Mouse (Mus musculus): ENCODE measurements around the gene Ep400. TPM values are rescaled to one million over a fixed set of nuclear protein-coding genes. Genes with fewer than 3 reads are reported as not detected.

Ep400 gene
- polyA plus RNA-seq, 1 experiment from 2014 or later: 69.1 TPM

DNA sequence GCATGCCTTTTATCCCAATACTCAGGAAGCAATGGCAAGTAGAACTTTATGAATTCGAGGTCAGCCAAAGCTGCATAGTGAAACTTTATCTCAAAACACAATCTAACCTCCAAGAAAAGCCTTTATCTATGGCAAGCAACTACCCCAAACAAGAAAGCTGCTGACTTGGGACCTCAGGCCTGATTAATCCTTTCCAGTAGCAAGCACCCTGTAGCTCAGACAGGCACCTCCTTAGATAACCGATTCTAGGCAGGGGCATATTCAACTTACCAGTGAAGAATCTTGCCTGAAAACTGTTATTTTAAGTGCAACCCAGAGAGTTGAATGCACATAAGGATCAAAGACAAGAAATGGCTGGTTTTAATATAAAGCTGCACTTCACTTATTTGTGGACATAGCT is 59.1 kb downstream of the Ep400 start:
- H3K27me3 ChIP-seq (replicated peaks; ENCODE audit: control insufficient read depth, insufficient read depth, low read length): no peaks in the 10 kb centered on the region
- 91% methylated on average over 2 of the region's 2 CpGs for WGBS
- no peak overlapping the region for H3K9ac ChIP-seq (replicated peaks; ENCODE audit: low read depth, low read length)
- no peak overlapping the region for H3K4me3 ChIP-seq (replicated peaks; ENCODE audit: low read length)
- no peaks in the 10 kb centered on the region for H3K9me3 ChIP-seq (ENCODE audit: control insufficient read depth, low read length)
- no peak overlapping the region for H3K4me2 ChIP-seq (ENCODE audit: low read length)
- H3K36me3 ChIP-seq (ENCODE audit: control insufficient read depth, insufficient read depth): peaks cover 26% of the 10 kb centered on the region
- no peaks in the 10 kb centered on the region for H3K4me1 ChIP-seq (replicated peaks; ENCODE audit: control insufficient read depth, insufficient read depth, low read length)
- no peak overlapping the region for H3K27ac ChIP-seq (ENCODE audit: low read length)
- no peak for ATAC-seq

GRCm38 (mm10) chr5:110709256-110709655 is 61.3 kb downstream of the Ep400 start:
- Histone ChIP-seq H3K27me3 (replicated peaks; ENCODE audit: control insufficient read depth, insufficient read depth, low read length) (no peaks in the 10 kb centered on the region), H3K9me3 (ENCODE audit: control insufficient read depth, low read length) (no peaks in the 10 kb centered on the region), H3K27ac (ENCODE audit: low read length) (no peak overlapping the region), H3K4me1 (replicated peaks; ENCODE audit: control insufficient read depth, insufficient read depth, low read length) (no peaks in the 10 kb centered on the region), H3K4me2 (ENCODE audit: low read length) (no peak overlapping the region), H3K36me3 (ENCODE audit: control insufficient read depth, insufficient read depth) (peaks cover 42% of the 10 kb centered on the region), H3K4me3 (replicated peaks; ENCODE audit: low read length) (no peak overlapping the region), H3K9ac (replicated peaks; ENCODE audit: low read depth, low read length) (no peak overlapping the region)
- WGBS: 88% methylated on average over 4 of the region's 4 CpGs
- ATAC-seq: no peak

- Histone ChIP-seq H3K27ac (ENCODE audit: low read length) (no peak overlapping the region), H3K36me3 (ENCODE audit: control insufficient read depth, insufficient read depth) (peaks cover 59% of the 10 kb centered on the region), H3K9ac (replicated peaks; ENCODE audit: low read depth, low read length) (no peak overlapping the region), H3K4me2 (ENCODE audit: low read length) (no peak overlapping the region), H3K27me3 (replicated peaks; ENCODE audit: control insufficient read depth, insufficient read depth, low read length) (no peaks in the 10 kb centered on the region), H3K9me3 (ENCODE audit: control insufficient read depth, low read length) (no peaks in the 10 kb centered on the region), H3K4me3 (replicated peaks; ENCODE audit: low read length) (no peak overlapping the region), H3K4me1 (replicated peaks; ENCODE audit: control insufficient read depth, insufficient read depth, low read length) (no peaks in the 10 kb centered on the region)
- ATAC-seq: no peak
- 93% methylated on average over 1 of the region's 1 CpGs for WGBS
These were observed 66.5 kb downstream of the Ep400 start for GRCm38 (mm10) chr5:110704004-110704403.

GRCm38 (mm10) chr5:110698617-110699016 is 71.9 kb downstream of the Ep400 start:
- no peak overlapping the region for H3K27ac ChIP-seq (ENCODE audit: low read length)
- ATAC-seq: no peak
- H3K4me2 ChIP-seq (ENCODE audit: low read length): no peak overlapping the region
- no peak overlapping the region for H3K4me3 ChIP-seq (replicated peaks; ENCODE audit: low read length)
- no peaks in the 10 kb centered on the region for H3K9me3 ChIP-seq (ENCODE audit: control insufficient read depth, low read length)
- 93% methylated on average over 4 of the region's 4 CpGs for WGBS
- H3K36me3 ChIP-seq (ENCODE audit: control insufficient read depth, insufficient read depth): peaks cover 43% of the 10 kb centered on the region
- H3K4me1 ChIP-seq (replicated peaks; ENCODE audit: control insufficient read depth, insufficient read depth, low read length): no peaks in the 10 kb centered on the region
- H3K9ac ChIP-seq (replicated peaks; ENCODE audit: low read depth, low read length): no peak overlapping the region
- H3K27me3 ChIP-seq (replicated peaks; ENCODE audit: control insufficient read depth, insufficient read depth, low read length): no peaks in the 10 kb centered on the region

DNA sequence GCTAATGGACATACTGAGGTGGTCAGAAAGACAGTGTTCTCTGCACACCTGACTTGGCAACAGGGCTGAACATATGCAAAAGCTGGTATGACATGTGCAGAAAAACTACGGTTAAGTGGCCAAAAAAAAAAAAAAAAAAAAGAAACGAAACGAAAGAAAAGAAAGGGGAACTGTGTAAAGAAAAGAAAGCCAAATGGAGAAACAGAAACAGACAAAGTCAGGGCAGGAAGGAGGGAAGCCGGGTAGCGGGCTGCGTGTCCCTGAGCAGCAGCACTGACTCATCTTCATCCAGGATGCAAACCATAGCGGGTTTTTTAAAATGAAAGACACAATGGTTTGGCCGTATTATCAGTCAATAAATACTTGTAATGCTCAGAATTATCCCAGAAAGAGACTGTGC is 88.5 kb downstream of the Ep400 start:
- 82% methylated on average over 8 of the region's 8 CpGs for WGBS
- ATAC-seq: no peak
- no peak overlapping the region for H3K4me3 ChIP-seq (replicated peaks; ENCODE audit: low read length)
- H3K27ac ChIP-seq (ENCODE audit: low read length): no peak overlapping the region
- no peak overlapping the region for H3K4me2 ChIP-seq (ENCODE audit: low read length)
- no peaks in the 10 kb centered on the region for H3K4me1 ChIP-seq (replicated peaks; ENCODE audit: control insufficient read depth, insufficient read depth, low read length)
- H3K9ac ChIP-seq (replicated peaks; ENCODE audit: low read depth, low read length): no peak overlapping the region
- H3K9me3 ChIP-seq (ENCODE audit: control insufficient read depth, low read length): no peaks in the 10 kb centered on the region
- H3K27me3 ChIP-seq (replicated peaks; ENCODE audit: control insufficient read depth, insufficient read depth, low read length): no peaks in the 10 kb centered on the region
- peaks cover 54% of the 10 kb centered on the region for H3K36me3 ChIP-seq (ENCODE audit: control insufficient read depth, insufficient read depth)

- Histone ChIP-seq H3K4me2 (ENCODE audit: low read length) (no peak overlapping the region), H3K9ac (replicated peaks; ENCODE audit: low read depth, low read length) (no peak overlapping the region), H3K4me1 (replicated peaks; ENCODE audit: control insufficient read depth, insufficient read depth, low read length) (no peaks in the 10 kb centered on the region), H3K4me3 (replicated peaks; ENCODE audit: low read length) (no peak overlapping the region), H3K27ac (ENCODE audit: low read length) (no peak overlapping the region), H3K36me3 (ENCODE audit: control insufficient read depth, insufficient read depth) (peaks cover 41% of the 10 kb centered on the region), H3K27me3 (replicated peaks; ENCODE audit: control insufficient read depth, insufficient read depth, low read length) (no peaks in the 10 kb centered on the region), H3K9me3 (ENCODE audit: control insufficient read depth, low read length) (no peaks in the 10 kb centered on the region)
- 68% methylated on average over 6 of the region's 6 CpGs for WGBS
- no peak for ATAC-seq
These were observed 104.9 kb downstream of the Ep400 start for GRCm38 (mm10) chr5:110665486-110666121.

DNA sequence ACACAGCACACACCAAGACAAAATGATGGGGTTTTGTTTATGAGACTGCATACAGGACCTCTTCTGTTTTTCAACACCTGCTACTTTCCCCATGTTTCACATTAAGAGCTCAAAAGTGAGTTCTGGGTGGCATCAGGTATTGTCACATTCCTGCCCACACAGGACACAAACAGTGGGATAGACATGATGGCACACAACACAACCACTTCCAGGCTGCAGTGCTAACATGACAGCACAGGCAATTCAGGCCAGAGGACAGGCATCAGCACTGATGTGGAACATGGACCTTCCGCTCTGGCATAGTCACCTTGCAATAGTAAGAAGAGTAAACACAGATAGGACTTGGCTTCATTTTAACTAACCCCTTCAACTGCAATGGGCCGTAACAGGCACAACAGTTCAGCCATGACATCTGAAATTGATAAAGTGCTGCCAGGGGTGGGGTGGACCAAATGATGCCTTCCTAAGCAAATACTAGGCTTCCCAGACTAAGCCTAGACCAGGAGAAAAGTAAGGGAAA is 105.7 kb downstream of the Ep400 start:
- Histone ChIP-seq H3K4me3 (replicated peaks; ENCODE audit: low read length) (no peak overlapping the region), H3K4me1 (replicated peaks; ENCODE audit: control insufficient read depth, insufficient read depth, low read length) (no peaks in the 10 kb centered on the region), H3K36me3 (ENCODE audit: control insufficient read depth, insufficient read depth) (peaks cover 45% of the 10 kb centered on the region), H3K9me3 (ENCODE audit: control insufficient read depth, low read length) (no peaks in the 10 kb centered on the region), H3K27me3 (replicated peaks; ENCODE audit: control insufficient read depth, insufficient read depth, low read length) (no peaks in the 10 kb centered on the region), H3K27ac (ENCODE audit: low read length) (no peak overlapping the region), H3K4me2 (ENCODE audit: low read length) (no peak overlapping the region), H3K9ac (replicated peaks; ENCODE audit: low read depth, low read length) (no peak overlapping the region)
- ATAC-seq: no peak
- WGBS: 100% methylated on average over 2 of the region's 2 CpGs

GRCm38 (mm10) chr5:110664041-110664440 is 106.5 kb downstream of the Ep400 start:
- Histone ChIP-seq H3K4me1 (replicated peaks; ENCODE audit: control insufficient read depth, insufficient read depth, low read length) (no peaks in the 10 kb centered on the region), H3K27me3 (replicated peaks; ENCODE audit: control insufficient read depth, insufficient read depth, low read length) (no peaks in the 10 kb centered on the region), H3K9me3 (ENCODE audit: control insufficient read depth, low read length) (no peaks in the 10 kb centered on the region), H3K4me3 (replicated peaks; ENCODE audit: low read length) (no peak overlapping the region), H3K9ac (replicated peaks; ENCODE audit: low read depth, low read length) (no peak overlapping the region), H3K27ac (ENCODE audit: low read length) (no peak overlapping the region), H3K36me3 (ENCODE audit: control insufficient read depth, insufficient read depth) (peaks cover 44% of the 10 kb centered on the region), H3K4me2 (ENCODE audit: low read length) (no peak overlapping the region)
- 91% methylated on average over 2 of the region's 2 CpGs for WGBS
- ATAC-seq: no peak

GRCm38 (mm10) chr5:110659682-110660081 is 110.8 kb downstream of the Ep400 start:
- no peak overlapping the region for H3K4me2 ChIP-seq (ENCODE audit: low read length)
- H3K4me1 ChIP-seq (replicated peaks; ENCODE audit: control insufficient read depth, insufficient read depth, low read length): no peaks in the 10 kb centered on the region
- H3K27ac ChIP-seq (ENCODE audit: low read length): no peak overlapping the region
- no peaks in the 10 kb centered on the region for H3K27me3 ChIP-seq (replicated peaks; ENCODE audit: control insufficient read depth, insufficient read depth, low read length)
- no peak overlapping the region for H3K9ac ChIP-seq (replicated peaks; ENCODE audit: low read depth, low read length)
- H3K36me3 ChIP-seq (ENCODE audit: control insufficient read depth, insufficient read depth): peaks cover 39% of the 10 kb centered on the region
- H3K9me3 ChIP-seq (ENCODE audit: control insufficient read depth, low read length): no peaks in the 10 kb centered on the region
- no peak overlapping the region for H3K4me3 ChIP-seq (replicated peaks; ENCODE audit: low read length)
- no peak for ATAC-seq

DNA sequence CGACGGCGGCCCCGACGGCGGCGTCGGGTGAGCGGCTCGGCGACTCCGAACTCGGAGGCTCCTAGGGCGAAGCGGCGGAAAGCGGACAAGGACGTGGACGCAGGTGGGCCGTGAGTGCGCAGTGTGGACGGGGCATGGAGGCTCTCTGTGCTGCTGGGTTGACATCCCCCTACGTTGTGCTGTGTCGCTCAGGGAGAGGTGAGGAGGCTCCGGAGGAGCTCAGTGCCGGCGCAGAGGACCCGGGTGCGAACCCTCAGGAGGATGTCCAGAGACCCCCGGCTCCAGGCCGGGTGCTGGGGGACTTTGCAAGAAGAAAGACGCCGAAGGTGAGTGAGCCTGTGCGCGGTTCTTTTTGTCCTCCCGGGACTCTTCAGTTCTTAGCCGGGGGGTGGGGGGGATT is 116.8 kb downstream of the Ep400 start:
- peaks cover 30% of the 10 kb centered on the region for H3K36me3 ChIP-seq (ENCODE audit: control insufficient read depth, insufficient read depth)
- peak overlapping the region; percentile 47; the same call in 1 of the 2 replicates for H3K27ac ChIP-seq (ENCODE audit: low read length)
- peak overlapping the region; percentile 86 for H3K9ac ChIP-seq (replicated peaks; ENCODE audit: low read depth, low read length)
- no peaks in the 10 kb centered on the region for H3K9me3 ChIP-seq (ENCODE audit: control insufficient read depth, low read length)
- H3K4me3 ChIP-seq (replicated peaks; ENCODE audit: low read length): peak overlapping the region; percentile 99
- peak overlapping the region; percentile 79 for H3K4me2 ChIP-seq (ENCODE audit: low read length)
- H3K27me3 ChIP-seq (replicated peaks; ENCODE audit: control insufficient read depth, insufficient read depth, low read length): no peaks in the 10 kb centered on the region
- WGBS: under 1% methylated on average over 37 of the region's 37 CpGs
- peak; percentile 59 for ATAC-seq
- H3K4me1 ChIP-seq (replicated peaks; ENCODE audit: control insufficient read depth, insufficient read depth, low read length): peaks cover 14% of the 10 kb centered on the region
